Mouse (Mus musculus): Measurements from ENCODE around the gene Pgghg.

DNA sequence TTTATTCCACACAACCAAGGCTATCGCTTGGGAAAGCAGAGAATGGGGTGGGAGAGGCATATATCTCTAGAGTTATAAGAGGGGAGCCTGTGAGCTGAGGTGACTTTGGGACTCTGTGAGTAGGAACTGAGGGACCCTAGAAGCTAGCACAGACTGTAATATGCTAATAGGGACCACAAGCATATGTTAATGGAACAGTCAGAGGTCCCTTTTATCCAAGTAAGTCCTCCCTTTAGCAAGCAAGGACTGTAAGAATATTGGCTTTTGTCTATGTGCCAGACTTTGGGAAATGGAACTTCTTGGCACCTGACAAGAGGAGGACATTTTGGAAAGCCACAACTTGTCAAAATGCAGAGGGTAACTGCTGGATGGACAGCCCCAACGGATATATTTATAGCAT is 2.3 kb upstream of the Pgghg start:
- TF ChIP-seq CTCF (IDR thresholded peaks at IDR 0.05; ENCODE audit: extremely low read depth, insufficient read length, insufficient replicate concordance, low read depth, low read length) (no peak), POLR2A (IDR thresholded peaks at IDR 0.05; ENCODE audit: low read depth, low read length) (no peak)

All from small intestine, adult 2 months (tissue).